Mouse (Mus musculus) embryonic fibroblast, embryonic 13.5 days (primary cell): ENCODE results near the gene Sult1b1.

Experiments
- CTCF ChIP-seq: IDR thresholded peaks from 2 replicates; pipeline ENCODE4 v1.5.1; 2011; ENCODE audit warnings: mild to moderate bottlenecking, control low read depth, low read length, moderate library complexity, borderline replicate concordance; ENCODE audit not compliant: insufficient read depth
- POLR2A ChIP-seq: IDR thresholded peaks from 2 replicates; pipeline ENCODE4 v1.6.1; 2011; ENCODE audit warnings: low read depth, mild to moderate bottlenecking, control low read depth, low read length, moderate library complexity

DNA sequence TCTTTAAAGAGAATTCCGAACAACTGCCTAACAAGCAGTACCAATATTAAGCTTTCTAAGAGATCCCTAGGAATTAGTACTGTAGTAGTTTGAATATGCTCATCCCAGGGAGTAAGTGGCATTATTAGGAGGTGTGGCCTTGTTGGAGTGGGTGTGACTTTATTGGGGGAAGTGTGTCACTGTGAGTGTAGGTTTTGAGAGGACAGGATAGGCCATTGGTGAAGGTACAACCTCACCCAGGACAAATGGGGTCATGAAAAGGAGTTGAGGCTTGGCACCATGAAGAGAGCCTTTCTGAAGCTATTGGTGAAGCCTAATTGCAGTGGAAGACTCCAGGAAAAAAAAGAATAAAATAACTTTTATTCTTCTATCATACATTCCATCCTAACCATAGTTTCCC lies 29.3 kb upstream of the Sult1b1 start:
- no peak for TF ChIP-seq CTCF
- no peak for TF ChIP-seq POLR2A
